Mouse (Mus musculus) forebrain, postnatal 0 days (tissue): Measurements from ENCODE around the gene Npepl1. TPM values are rescaled to one million over a fixed set of nuclear protein-coding genes. Genes with fewer than 3 reads are reported as not detected.

ENCODE experiments used
- ATAC-seq: fragments of 200-750 bp; cut with Nextera tagmentation; 2 replicates; pipeline ENCODE4 v1.8.0; 2017; ENCODE audit warnings: mild to moderate bottlenecking, moderate library complexity
- DNase-seq: peaks from one replicate; pipeline ENCODE4 v3.0.0-alpha.2; 2015
- H3K27ac ChIP-seq: fragments of 300-500 bp; sonication (generic); 2 replicates; pipeline ENCODE4 v1.5.1; 2014; ENCODE audit warnings: low read depth, mild to moderate bottlenecking, antibody characterized with exemption, low read length, moderate library complexity, mixed read lengths
- H3K27me3 ChIP-seq: fragments of 300-500 bp; sonication (generic); 2 replicates; pipeline ENCODE4 v1.6.1; 2014; ENCODE audit warnings: mild to moderate bottlenecking, low read length, mixed read lengths; ENCODE audit not compliant: insufficient read depth
- H3K36me3 ChIP-seq: fragments of 300-500 bp; sonication (generic); 2 replicates; pipeline ENCODE4 v1.6.1; 2014; ENCODE audit warnings: mild to moderate bottlenecking, moderate library complexity; ENCODE audit not compliant: insufficient read depth
- H3K4me1 ChIP-seq: fragments of 300-500 bp; sonication (generic); 2 replicates; pipeline ENCODE4 v1.6.1; 2014; ENCODE audit warnings: antibody characterized with exemption; ENCODE audit not compliant: insufficient read depth
- H3K4me2 ChIP-seq: fragments of 300-500 bp; sonication (generic); 2 replicates; pipeline ENCODE4 v1.6.1; 2014; ENCODE audit warnings: low read depth, mild to moderate bottlenecking, moderate library complexity
- H3K4me3 ChIP-seq: fragments of 300-500 bp; sonication (generic); 2 replicates; pipeline ENCODE4 v1.5.1; 2014; ENCODE audit warnings: low read depth, low read length, mixed read lengths
- H3K9ac ChIP-seq: fragments of 300-500 bp; sonication (generic); 2 replicates; pipeline ENCODE4 v1.6.1; 2014; ENCODE audit warnings: mild to moderate bottlenecking
- H3K9me3 ChIP-seq: fragments of 300-500 bp; sonication (generic); 2 replicates; pipeline ENCODE4 v1.6.1; 2016; ENCODE audit warnings: low read length
- CTCF ChIP-seq: sonication (generic); IDR thresholded peaks from 2 replicates; pipeline ENCODE4 v1.5.1; 2016; ENCODE audit warnings: antibody characterized with exemption, control low read depth, low read depth
- whole genome bisulfite sequencing: fragments of 180-500 bp; shearing (Covaris S2); extraction: QIAGEN DNeasy Blood & Tissue Kit; methylation state at CpG from one replicate; pipeline ENCODE4 v1.1.7; 2014; 5-methylcytosine and 5-hydroxymethylcytosine counted together
- polyA plus RNA-seq: library from polyadenylated mRNA; unstranded; fragments of >200 nt; fragmentation: Nextera tagmentation; extraction: Ambion mirVana; gene quantifications from 2 replicates; pipeline ENCODE4 v1.2.1, GENCODE M21; 2015
- total RNA-seq: library from RNA; depleted of rRNA; stranded (reverse); fragments of >200 nt; gene quantifications from 2 replicates; pipeline ENCODE4 v1.2.3, GENCODE M21; 2014; rRNA removed

Npepl1 gene
- total and polyA plus RNA-seq, 2 experiments from 2014 or later, result 15.1 to 17.0 TPM

- WGBS, result 90% methylated on average over 8 of the region's 8 CpGs
- DNase-seq (no peak), ATAC-seq (no peak)
- H3K9ac ChIP-seq, result no peak overlapping the region
- H3K36me3 ChIP-seq, result no peaks in the 10 kb centered on the region
- no peak overlapping the region for H3K4me3 ChIP-seq
- H3K9me3 ChIP-seq, result no peaks in the 10 kb centered on the region
- H3K4me2 ChIP-seq, result no peak overlapping the region
- peaks cover 7% of the 10 kb centered on the region; the same call in 1 of the 2 replicates for H3K4me1 ChIP-seq
- no peak overlapping the region for H3K27ac ChIP-seq
- TF ChIP-seq CTCF, result no peak
- H3K27me3 ChIP-seq, result no peaks in the 10 kb centered on the region
Measured at GRCm38 (mm10) chr2:174130468-174131097, 20.4 kb downstream of the Npepl1 start.

GRCm38 (mm10) chr2:174132413-174132969, 22.3 kb downstream of the Npepl1 start:
- H3K4me1 ChIP-seq, result peaks cover 1% of the 10 kb centered on the region; the same call in 1 of the 2 replicates
- no peak for DNase-seq
- H3K4me3 ChIP-seq, result no peak overlapping the region
- no peak overlapping the region for H3K9ac ChIP-seq
- H3K27ac ChIP-seq, result no peak overlapping the region
- 86% methylated on average over 8 of the region's 8 CpGs for WGBS
- no peak for TF ChIP-seq CTCF
- no peaks in the 10 kb centered on the region for H3K9me3 ChIP-seq
- no peak overlapping the region for H3K4me2 ChIP-seq
- H3K27me3 ChIP-seq, result no peaks in the 10 kb centered on the region
- H3K36me3 ChIP-seq, result no peaks in the 10 kb centered on the region
- ATAC-seq, result no peak

- H3K4me3 ChIP-seq, result no peak overlapping the region
- no peaks in the 10 kb centered on the region for H3K27me3 ChIP-seq
- no peak for TF ChIP-seq CTCF
- no peaks in the 10 kb centered on the region for H3K9me3 ChIP-seq
- no peak; the same call in 1 of the 2 replicates for ATAC-seq
- DNase-seq, result peak; percentile 8
- no peaks in the 10 kb centered on the region for H3K36me3 ChIP-seq
- H3K4me1 ChIP-seq, result no peaks in the 10 kb centered on the region
- no peak overlapping the region for H3K4me2 ChIP-seq
- H3K9ac ChIP-seq, result no peak overlapping the region
- WGBS, result 67% methylated on average over 10 of the region's 10 CpGs
- no peak overlapping the region for H3K27ac ChIP-seq
Measured at GRCm38 (mm10) chr2:174159035-174159434, 48.9 kb downstream of the Npepl1 start.

GRCm38 (mm10) chr2:174160461-174160860, 50.3 kb downstream of the Npepl1 start:
- H3K27ac ChIP-seq, result no peak overlapping the region
- H3K9ac ChIP-seq, result no peak overlapping the region
- H3K9me3 ChIP-seq, result no peaks in the 10 kb centered on the region
- no peaks in the 10 kb centered on the region for H3K36me3 ChIP-seq
- no peak overlapping the region for H3K4me2 ChIP-seq
- ATAC-seq (no peak), DNase-seq (no peak)
- 77% methylated on average over 3 of the region's 3 CpGs for WGBS
- no peak overlapping the region for H3K4me3 ChIP-seq
- no peaks in the 10 kb centered on the region for H3K27me3 ChIP-seq
- TF ChIP-seq CTCF, result no peak
- no peaks in the 10 kb centered on the region for H3K4me1 ChIP-seq

Other genes with a start within 250 kb of the Npepl1 start
- 34.5 and 37.4 TPM in 2 replicates for gene Stx16, start 34.0 kb upstream of the Npepl1 start, total RNA-seq
- gene Stx16, start 34.0 kb upstream of the Npepl1 start, polyA plus RNA-seq, result 6.1 and 11.0 TPM in 2 replicates
- gene Gnas, start 174.0 kb downstream of the Npepl1 start, total RNA-seq, result 1,201 and 1,512 TPM in 2 replicates
- 1,404 and 1,604 TPM in 2 replicates for gene Gnas, start 174.0 kb downstream of the Npepl1 start, polyA plus RNA-seq
- gene Gm20721, start 236.4 kb downstream of the Npepl1 start, total RNA-seq, result not detected in 2 replicates
- gene Gm20721, start 236.4 kb downstream of the Npepl1 start, polyA plus RNA-seq, result 8.6 and 10.5 TPM in 2 replicates